Mouse (Mus musculus): ENCODE results near the gene Vipr1.

The Vipr1 gene

GRCm38 (mm10) chr9:121719347-121720331 lies 77.1 kb downstream of the Vipr1 start:
- peak; percentile 36 to 37 for DNase-seq
